Mouse (Mus musculus) ES-E14 (cell line): ENCODE results near the gene Galp. TPM values are rescaled to one million over a fixed set of nuclear protein-coding genes. Genes with fewer than 3 reads are reported as not detected.

Experiments
- DNase-seq: peaks from one replicate; pipeline ENCODE4 v3.0.0-alpha.2; 2013; ENCODE audit warnings: low read depth, low spot score
- H3K27ac ChIP-seq: 2 replicates; pipeline ENCODE4 v1.5.1; 2012; ENCODE audit warnings: low read depth, mild to moderate bottlenecking, low read length, moderate library complexity, mixed read lengths; ENCODE audit not compliant: poor library complexity, insufficient read depth, severe bottlenecking
- H3K36me3 ChIP-seq: 2 replicates; pipeline ENCODE4 v1.6.1; 2012; ENCODE audit warnings: mild to moderate bottlenecking, low read length, moderate library complexity, mixed read lengths; ENCODE audit not compliant: control insufficient read depth, poor library complexity, insufficient read depth, severe bottlenecking
- H3K4me1 ChIP-seq, 2 experiments: fragments of 150-350 bp in 1 of 2; sonication (generic) in 1 of 2; 2 replicates each; pipeline ENCODE4 v1.6.1; 2012; ENCODE audit warnings: low read length in 2 of 2, mild to moderate bottlenecking in 1 of 2, mixed read lengths in 1 of 2; ENCODE audit not compliant: control insufficient read depth in 2 of 2, insufficient read depth in 2 of 2, poor library complexity in 1 of 2
- H3K4me3 ChIP-seq, 2 experiments: fragments of 150-350 bp in 1 of 2; sonication (generic) in 1 of 2; 2 replicates each; pipeline ENCODE4 v1.5.1; 2012; ENCODE audit warnings: low read length in 2 of 2, low read depth in 1 of 2, mild to moderate bottlenecking in 1 of 2, mixed read lengths in 1 of 2; ENCODE audit not compliant: insufficient read depth in 1 of 2, poor library complexity in 1 of 2, severe bottlenecking in 1 of 2
- H3K9ac ChIP-seq: 2 replicates; pipeline ENCODE4 v1.6.1; 2012; ENCODE audit warnings: low read depth, mild to moderate bottlenecking, low read length, mixed read lengths; ENCODE audit not compliant: poor library complexity, insufficient read depth, severe bottlenecking
- H3K9me3 ChIP-seq: fragments of 150-350 bp; sonication (generic); 2 replicates; pipeline ENCODE4 v1.6.1; 2012; ENCODE audit warnings: low read depth, mild to moderate bottlenecking, low read length; ENCODE audit not compliant: control insufficient read depth, insufficient read depth
- CHD2 ChIP-seq: IDR thresholded peaks from 2 replicates; pipeline ENCODE4 v1.6.1; 2014; ENCODE audit warnings: mild to moderate bottlenecking, low read depth, low read length, inconsistent platforms
- HCFC1 ChIP-seq: IDR thresholded peaks from 2 replicates; pipeline ENCODE4 v1.6.1; 2012; ENCODE audit warnings: low read length, inconsistent platforms, borderline replicate concordance; ENCODE audit not compliant: insufficient read depth
- MAFK ChIP-seq: IDR thresholded peaks from 2 replicates; pipeline ENCODE4 v1.6.1; 2014; ENCODE audit warnings: mild to moderate bottlenecking, low read depth, low read length, inconsistent platforms; ENCODE audit not compliant: insufficient read depth
- ZC3H11A ChIP-seq: IDR thresholded peaks from 2 replicates; pipeline ENCODE4 v1.6.1; 2012; ENCODE audit warnings: low read depth, mild to moderate bottlenecking, inconsistent platforms, low read length, borderline replicate concordance
- ZNF384 ChIP-seq: IDR thresholded peaks from 2 replicates; pipeline ENCODE4 v1.6.1; 2012; ENCODE audit warnings: low read depth, low read length, inconsistent platforms
- in situ Hi-C, 2 experiments: fragments of 600-800 bp; cut with MboI; formaldehyde crosslinking; loops; one replicate each; pipeline ENCODE4 v1.15.1; 2025; ENCODE audit warnings: low sequenced_read_pairs in 2 of 2, inconsistent platforms in 1 of 2; ENCODE audit not compliant: unreplicated experiment in 2 of 2
- total RNA-seq: library from RNA; depleted of rRNA; stranded (reverse); fragments of 300-350 nt; gene quantifications from 2 replicates; pipeline ENCODE4 v1.2.3, GENCODE M21; 2012

Gene Galp
- total RNA-seq, 1 experiment: not detected

GRCm38 (mm10) chr7:6182882-6183281, 14.0 kb upstream of the Galp start:
- Histone ChIP-seq H3K9me3 (no peaks in the 10 kb centered on the region), H3K4me1 (no peaks in the 10 kb centered on the region), H3K27ac (no peak overlapping the region), H3K36me3 (peaks cover 33% of the 10 kb centered on the region), H3K4me3 (no peak overlapping the region), H3K9ac (no peak overlapping the region)
- no peak for DNase-seq
- in situ Hi-C loops: no loop called here
- TF ChIP-seq HCFC1 (no peak), ZC3H11A (no peak), CHD2 (no peak), MAFK (no peak), ZNF384 (no peak)

DNA sequence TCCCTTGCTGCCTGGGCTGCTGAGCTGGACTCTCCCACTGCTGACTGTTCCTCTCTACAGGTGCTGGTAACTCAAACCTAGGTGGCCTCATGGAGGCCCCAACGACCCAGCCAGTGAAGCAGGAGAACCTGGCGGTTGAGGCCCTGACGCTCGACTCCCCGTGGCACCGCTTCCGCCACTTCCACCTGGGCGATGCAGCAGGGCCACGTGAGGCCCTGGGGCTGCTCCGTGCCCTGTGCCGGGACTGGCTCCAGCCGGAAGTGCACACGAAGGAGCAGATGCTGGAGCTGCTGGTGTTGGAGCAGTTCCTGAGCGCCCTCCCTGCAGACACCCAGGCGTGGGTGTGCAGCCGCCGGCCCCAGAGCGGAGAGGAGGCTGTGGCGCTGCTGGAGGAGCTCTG, 13.1 kb upstream of the Galp start:
- Histone ChIP-seq H3K4me1 (no peaks in the 10 kb centered on the region), H3K36me3 (peaks cover 30% of the 10 kb centered on the region), H3K27ac (no peak overlapping the region; the same call in 1 of the 2 replicates), H3K9me3 (no peaks in the 10 kb centered on the region), H3K9ac (peak overlapping the region; percentile 42; the same call in 1 of the 2 replicates), H3K4me3 (peak overlapping the region; percentile 22 to 52; a peak in 3 of 4 replicates)
- TF ChIP-seq CHD2 (no peak), ZNF384 (no peak), HCFC1 (no peak), MAFK (no peak), ZC3H11A (no peak)
- DNase-seq: no peak
- in situ Hi-C loops: no loop called here

DNA sequence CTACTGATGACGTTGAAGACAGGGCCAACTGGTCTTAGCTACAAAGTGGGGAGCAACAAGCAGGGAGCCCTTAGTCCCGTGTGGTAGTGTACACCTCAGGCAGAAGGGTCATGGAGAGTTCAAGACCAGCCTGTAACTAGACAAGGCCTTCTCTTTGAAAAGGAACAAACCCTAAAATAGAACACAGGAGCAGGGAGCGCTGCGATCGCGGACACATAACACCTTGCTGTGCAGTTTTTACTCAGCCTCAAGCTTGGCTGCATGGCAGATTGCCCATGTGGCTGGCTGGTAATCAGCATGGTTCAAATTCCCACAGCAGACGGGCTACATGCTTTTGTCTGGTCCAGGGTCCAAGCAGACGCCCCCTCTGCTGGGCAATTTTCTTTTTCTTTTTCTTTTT, 12.4 kb upstream of the Galp start:
- Histone ChIP-seq H3K4me1 (no peaks in the 10 kb centered on the region), H3K4me3 (no peak overlapping the region), H3K9me3 (no peaks in the 10 kb centered on the region), H3K36me3 (peaks cover 27% of the 10 kb centered on the region), H3K9ac (no peak overlapping the region), H3K27ac (no peak overlapping the region)
- in situ Hi-C loops: no loop called here
- DNase-seq: no peak
- no peak for TF ChIP-seq MAFK
- no peak for TF ChIP-seq CHD2
- no peak for TF ChIP-seq HCFC1
- TF ChIP-seq ZC3H11A: no peak
- no peak for TF ChIP-seq ZNF384

GRCm38 (mm10) chr7:6185391-6185790, 11.5 kb upstream of the Galp start:
- Histone ChIP-seq H3K27ac (no peak overlapping the region), H3K36me3 (peaks cover 28% of the 10 kb centered on the region), H3K4me1 (no peaks in the 10 kb centered on the region), H3K9ac (no peak overlapping the region), H3K9me3 (no peaks in the 10 kb centered on the region), H3K4me3 (no peak overlapping the region)
- in situ Hi-C loops: no loop called here
- no peak for DNase-seq
- TF ChIP-seq ZNF384: no peak
- no peak for TF ChIP-seq HCFC1

GRCm38 (mm10) chr7:6186176-6186575, 10.7 kb upstream of the Galp start:
- in situ Hi-C loops: no loop called here
- Histone ChIP-seq H3K4me3 (no peak overlapping the region), H3K27ac (no peak overlapping the region), H3K9me3 (no peaks in the 10 kb centered on the region), H3K36me3 (peaks cover 31% of the 10 kb centered on the region), H3K9ac (no peak overlapping the region), H3K4me1 (no peaks in the 10 kb centered on the region)
- no peak for TF ChIP-seq ZNF384
- TF ChIP-seq HCFC1: no peak
- TF ChIP-seq ZC3H11A: no peak
- no peak for TF ChIP-seq MAFK
- TF ChIP-seq CHD2: no peak
- DNase-seq: no peak
